Mouse (Mus musculus) G1E (cell line): ENCODE measurements around the gene Hspbap1.

Source experiments
- CTCF ChIP-seq: IDR thresholded peaks from 2 replicates; pipeline ENCODE4 v1.5.1; 2012; ENCODE audit warnings: low read depth, low read length, inconsistent platforms, mixed read lengths
- GATA1 ChIP-seq: IDR thresholded peaks from 2 replicates; pipeline ENCODE4 v1.6.1; 2012; ENCODE audit warnings: borderline replicate concordance, low read length, inconsistent platforms, mixed read lengths
- TAL1 ChIP-seq: conservative IDR thresholded peaks from 2 replicates; pipeline ENCODE4 v1.6.1; 2012; ENCODE audit warnings: low read depth, low read length, inconsistent platforms, mixed read lengths

- TF ChIP-seq CTCF (no peak), GATA1 (no peak), TAL1 (no peak)
Observed at GRCm38 (mm10) chr16:35782451-35783206, 12.5 kb downstream of the Hspbap1 start.
